Mouse (Mus musculus) CH12.LX (cell line): ENCODE data around the gene Pilra.

Experiments
- BHLHE40 ChIP-seq: IDR thresholded peaks from 2 replicates; pipeline ENCODE4 v1.6.1; 2011; ENCODE audit warnings: mild to moderate bottlenecking, low read depth, low read length, improper control_type of control experiment
- CTCF ChIP-seq, 2 experiments: IDR thresholded peaks in 1 of 2; conservative IDR thresholded peaks in 1 of 2; 2 replicates each; pipeline ENCODE4 v1.5.1; 2011 to 2012; ENCODE audit warnings: low read depth in 2 of 2, low read length in 2 of 2, improper control_type of control experiment in 1 of 2, inconsistent platforms in 1 of 2, mild to moderate bottlenecking in 1 of 2, moderate library complexity in 1 of 2
- EP300 ChIP-seq: IDR thresholded peaks from 2 replicates; pipeline ENCODE4 v1.6.1; 2011; ENCODE audit warnings: low read length, improper control_type of control experiment
- HCFC1 ChIP-seq: IDR thresholded peaks from 2 replicates; pipeline ENCODE4 v1.6.1; 2012; ENCODE audit warnings: low read depth, mild to moderate bottlenecking, inconsistent platforms, low read length, improper control_type of control experiment
- IRF4 ChIP-seq: IDR thresholded peaks from 2 replicates; pipeline ENCODE4 v1.6.1; 2014; ENCODE audit warnings: low read depth, mild to moderate bottlenecking, inconsistent platforms, low read length, improper control_type of control experiment
- KAT2A ChIP-seq: IDR thresholded peaks from 2 replicates; pipeline ENCODE4 v1.6.1; 2012; ENCODE audit warnings: low read length, improper control_type of control experiment, inconsistent platforms; ENCODE audit not compliant: insufficient replicate concordance
- MAFK ChIP-seq: IDR thresholded peaks from 2 replicates; pipeline ENCODE4 v1.6.1; 2011; ENCODE audit warnings: low read length, improper control_type of control experiment; ENCODE audit not compliant: insufficient replicate concordance
- MEF2A ChIP-seq: IDR thresholded peaks from 2 replicates; pipeline ENCODE4 v1.6.1; 2014; ENCODE audit warnings: low read depth, mild to moderate bottlenecking, inconsistent platforms, low read length, improper control_type of control experiment, borderline replicate concordance
- POLR2A ChIP-seq: IDR thresholded peaks from 2 replicates; pipeline ENCODE4 v1.6.1; 2011; ENCODE audit warnings: low read depth, mild to moderate bottlenecking, improper control_type of control experiment, low read length
- POLR2AphosphoS2 ChIP-seq: IDR thresholded peaks from 2 replicates; pipeline ENCODE4 v1.6.1; 2011; ENCODE audit warnings: low read depth, low read length, improper control_type of control experiment
- RCOR1 ChIP-seq: conservative IDR thresholded peaks from 2 replicates; pipeline ENCODE4 v1.6.1; 2012; ENCODE audit warnings: low read depth, mild to moderate bottlenecking, inconsistent platforms, low read length, improper control_type of control experiment
- SMC3 ChIP-seq: IDR thresholded peaks from 2 replicates; pipeline ENCODE4 v1.6.1; 2011; ENCODE audit warnings: low read depth, low read length, improper control_type of control experiment
- TCF12 ChIP-seq: IDR thresholded peaks from 2 replicates; pipeline ENCODE4 v1.6.1; 2014; ENCODE audit warnings: low read depth, mild to moderate bottlenecking, inconsistent platforms, low read length, improper control_type of control experiment
- USF1 ChIP-seq: IDR thresholded peaks from 2 replicates; pipeline ENCODE4 v1.6.1; 2014; ENCODE audit warnings: low read depth, mild to moderate bottlenecking, inconsistent platforms, low read length, improper control_type of control experiment

DNA sequence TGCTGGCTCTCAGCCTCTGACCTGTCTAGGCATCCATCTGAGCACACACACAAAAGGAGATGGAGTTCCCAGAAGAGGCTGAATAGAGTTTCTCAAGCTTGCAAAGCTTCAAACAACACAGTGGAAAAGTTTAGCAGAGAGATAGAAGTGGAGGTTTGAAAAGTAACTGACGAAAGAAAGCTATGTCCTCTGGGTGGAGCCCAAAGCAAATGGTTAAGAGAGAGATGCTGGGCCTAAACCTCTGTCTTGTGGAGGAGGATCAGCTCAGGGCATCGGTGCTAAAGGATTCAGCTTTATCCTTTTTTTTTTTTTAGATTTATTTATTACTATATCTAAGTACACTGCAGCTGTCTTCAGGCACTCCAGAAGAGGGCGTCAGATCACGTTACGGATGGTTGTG is 27.8 kb downstream of the Pilra start:
- TF ChIP-seq KAT2A (no peak), POLR2AphosphoS2 (no peak), TCF12 (no peak), MEF2A (no peak), IRF4 (no peak), RCOR1 (no peak), CTCF (conservative IDR thresholded peaks at IDR 0.05 in 1 of 2, IDR thresholded peaks at IDR 0.05 in 1 of 2; ENCODE audit: low read depth in 2 of 2, low read length in 2 of 2) (peak in 1 of 2 experiments; percentile 55; a peak in 2 of 4 replicates), HCFC1 (no peak), EP300 (no peak), MAFK (no peak), BHLHE40 (no peak), USF1 (no peak), POLR2A (no peak), SMC3 (peak; percentile 61)
